Mouse (Mus musculus): Measurements from ENCODE around the gene Nckap5. TPM values are rescaled to one million over a fixed set of nuclear protein-coding genes. Genes with fewer than 3 reads are reported as not detected.

Nckap5 gene
- polyA plus RNA-seq, 1 experiment, result not detected

DNA sequence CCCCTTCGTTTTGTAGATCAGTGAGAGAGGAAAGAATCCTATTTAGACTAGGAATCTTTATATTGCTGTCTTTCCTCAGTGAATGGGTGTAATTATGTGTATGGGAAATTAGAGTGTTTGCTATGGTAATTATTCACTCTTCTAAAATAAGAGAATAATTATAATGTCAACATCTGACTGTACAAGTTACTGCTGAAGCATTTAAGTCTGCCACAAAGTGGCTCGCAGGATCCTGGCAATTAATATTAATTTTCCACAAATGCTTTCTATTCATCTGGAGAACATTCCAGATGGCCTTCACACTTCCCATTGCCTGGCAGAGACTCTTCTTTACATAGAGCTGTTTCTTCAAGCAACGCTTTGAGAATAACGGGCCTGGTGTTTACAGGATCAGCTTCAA lies 439.4 kb downstream of the Nckap5 start:
- Histone ChIP-seq H3K4me3 (ENCODE audit: insufficient read depth, low read depth, low read length) (no peak overlapping the region), H3K27ac (ENCODE audit: insufficient read depth, low read depth, low read length) (no peak overlapping the region), H3K4me1 (ENCODE audit: control insufficient read depth, insufficient read depth, low read length) (no peaks in the 10 kb centered on the region)
- no peak for TF ChIP-seq CTCF (IDR thresholded peaks at IDR 0.05; ENCODE audit: insufficient read depth, low read depth, low read length)
- TF ChIP-seq POLR2A (IDR thresholded peaks at IDR 0.05; ENCODE audit: insufficient read depth, low read depth, low read length), result no peak
- WGBS, result 19% methylated on average over 4 of the region's 4 CpGs

DNA sequence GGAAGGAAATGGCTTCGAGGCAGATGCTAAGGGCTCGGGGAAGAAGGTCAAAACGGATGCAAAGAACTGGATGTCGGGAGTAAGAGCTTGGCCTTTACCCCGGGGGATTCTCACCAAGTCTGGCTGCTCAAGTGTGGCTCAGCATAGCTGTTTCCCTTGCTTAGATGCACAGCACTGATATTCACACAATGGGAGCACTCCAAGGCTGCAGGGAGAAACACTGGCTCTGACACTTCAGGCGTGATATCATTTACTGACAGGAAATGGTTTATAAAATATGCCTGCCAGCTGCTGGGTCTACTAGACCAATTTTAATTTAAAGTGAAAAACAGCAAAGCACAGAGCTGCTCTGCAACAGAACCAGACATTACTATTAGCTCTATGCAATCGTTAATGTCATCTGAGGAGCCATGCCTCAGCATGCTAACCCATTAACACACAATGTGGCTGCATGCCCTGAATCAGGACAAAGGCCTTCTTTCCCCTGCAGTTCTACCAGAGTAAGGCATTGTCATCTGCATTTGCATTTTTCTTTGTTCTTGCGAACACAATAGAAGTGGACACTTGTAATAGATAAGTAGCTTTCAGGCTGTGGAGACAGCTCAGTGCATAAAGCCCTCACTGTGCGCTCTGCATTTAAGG lies 453.1 kb downstream of the Nckap5 start:
- Histone ChIP-seq H3K4me3 (ENCODE audit: insufficient read depth, low read depth, low read length) (no peak overlapping the region), H3K27ac (ENCODE audit: insufficient read depth, low read depth, low read length) (no peak overlapping the region)
- WGBS, result 78% methylated on average over 9 of the region's 9 CpGs

DNA sequence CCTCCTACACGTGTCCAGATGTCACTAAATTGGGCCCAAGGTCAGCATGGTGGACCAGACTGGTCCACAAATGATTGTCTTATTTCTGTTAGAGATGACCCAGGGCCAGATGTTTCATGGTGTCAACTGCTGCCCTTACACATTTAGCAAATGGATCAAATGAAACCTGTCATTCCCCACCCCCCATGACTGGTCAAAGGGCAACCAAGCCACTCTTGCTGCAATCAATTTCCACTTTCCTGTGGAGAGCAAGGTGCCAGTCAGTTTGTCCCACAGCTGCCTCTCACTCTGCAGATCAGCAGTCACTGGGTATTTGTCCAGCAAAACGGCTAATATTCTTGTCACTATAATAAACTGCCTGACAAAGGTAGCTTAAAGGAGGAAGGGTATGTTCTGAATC lies 463.9 kb downstream of the Nckap5 start:
- Histone ChIP-seq H3K27ac (ENCODE audit: insufficient read depth, low read depth, low read length) (no peak overlapping the region), H3K4me1 (ENCODE audit: control insufficient read depth, insufficient read depth, low read length) (no peaks in the 10 kb centered on the region), H3K4me3 (ENCODE audit: insufficient read depth, low read depth, low read length) (no peak overlapping the region)
- TF ChIP-seq CTCF (IDR thresholded peaks at IDR 0.05; ENCODE audit: insufficient read depth, low read depth, low read length) (no peak), POLR2A (IDR thresholded peaks at IDR 0.05; ENCODE audit: insufficient read depth, low read depth, low read length) (no peak)
- WGBS, result 78% methylated on average over 2 of the region's 2 CpGs

More for the DNA sequence above, 453.1 kb downstream of the Nckap5 start:
- TF ChIP-seq POLR2A (IDR thresholded peaks at IDR 0.05; ENCODE audit: insufficient read depth, low read depth, low read length) (no peak), CTCF (IDR thresholded peaks at IDR 0.05; ENCODE audit: insufficient read depth, low read depth, low read length) (no peak)
- no peaks in the 10 kb centered on the region for H3K4me1 ChIP-seq (ENCODE audit: control insufficient read depth, insufficient read depth, low read length)

DNA sequence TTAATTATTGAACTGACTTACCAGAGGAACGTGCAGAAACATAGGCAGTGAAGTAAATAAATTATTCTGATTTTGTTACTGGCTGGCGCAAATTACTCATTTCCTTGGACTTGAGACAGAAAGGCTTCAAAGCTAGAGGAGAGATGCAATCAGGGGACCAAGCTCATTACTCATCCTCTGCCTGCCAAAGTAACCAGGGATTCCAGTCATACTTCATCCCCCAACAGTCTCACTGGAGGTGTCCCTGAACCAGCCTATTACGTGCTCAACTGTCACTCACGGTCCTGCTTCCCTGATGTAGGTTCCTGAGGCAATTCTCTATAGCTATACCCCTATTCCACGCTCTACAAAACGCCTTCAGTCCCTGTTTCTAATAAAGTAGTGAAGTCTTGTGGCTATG lies 466.0 kb downstream of the Nckap5 start:
- Histone ChIP-seq H3K4me1 (ENCODE audit: control insufficient read depth, insufficient read depth, low read length) (no peaks in the 10 kb centered on the region), H3K4me3 (ENCODE audit: insufficient read depth, low read depth, low read length) (no peak overlapping the region), H3K27ac (ENCODE audit: insufficient read depth, low read depth, low read length) (no peak overlapping the region)
- WGBS, result 74% methylated on average over 6 of the region's 6 CpGs
- no peak for TF ChIP-seq POLR2A (IDR thresholded peaks at IDR 0.05; ENCODE audit: insufficient read depth, low read depth, low read length)
- TF ChIP-seq CTCF (IDR thresholded peaks at IDR 0.05; ENCODE audit: insufficient read depth, low read depth, low read length), result no peak

DNA sequence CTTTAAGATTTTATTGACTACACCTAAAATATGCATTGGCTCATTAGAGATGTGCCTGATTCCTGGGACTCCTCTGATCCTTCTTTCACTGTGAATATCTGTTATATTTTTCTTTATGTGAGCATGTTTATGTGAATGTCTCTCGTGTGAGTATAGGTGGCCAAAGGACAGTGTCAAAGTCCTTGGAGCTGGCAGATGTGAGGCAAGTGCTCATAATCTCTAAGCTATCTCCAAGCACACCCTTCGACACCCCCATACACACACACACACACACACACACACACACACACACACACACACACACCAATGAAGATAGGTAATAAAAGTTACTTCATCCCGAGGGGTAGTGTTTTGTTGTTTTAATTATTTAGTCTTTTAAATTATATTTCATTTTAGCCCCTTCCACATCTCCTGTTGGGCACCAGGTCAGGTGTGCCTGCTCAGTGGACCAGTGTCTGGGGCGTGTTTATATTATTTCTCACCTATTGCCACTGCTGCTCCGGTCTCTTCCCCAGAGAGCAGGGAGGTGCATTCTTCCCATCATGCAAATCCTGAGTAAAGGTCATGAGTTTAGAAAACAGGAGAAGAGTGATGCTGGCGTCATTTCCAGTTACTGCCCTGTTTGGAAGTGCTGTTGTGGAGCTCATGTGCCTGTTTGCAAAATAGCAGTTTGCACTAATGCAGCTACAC lies 469.9 kb downstream of the Nckap5 start:
- no peaks in the 10 kb centered on the region for H3K4me1 ChIP-seq (ENCODE audit: control insufficient read depth, insufficient read depth, low read length)
- 93% methylated on average over 6 of the region's 6 CpGs for WGBS
- H3K27ac ChIP-seq (ENCODE audit: insufficient read depth, low read depth, low read length), result no peak overlapping the region
- no peak overlapping the region for H3K4me3 ChIP-seq (ENCODE audit: insufficient read depth, low read depth, low read length)
- no peak for TF ChIP-seq POLR2A (IDR thresholded peaks at IDR 0.05; ENCODE audit: insufficient read depth, low read depth, low read length)
- no peak for TF ChIP-seq CTCF (IDR thresholded peaks at IDR 0.05; ENCODE audit: insufficient read depth, low read depth, low read length)

DNA sequence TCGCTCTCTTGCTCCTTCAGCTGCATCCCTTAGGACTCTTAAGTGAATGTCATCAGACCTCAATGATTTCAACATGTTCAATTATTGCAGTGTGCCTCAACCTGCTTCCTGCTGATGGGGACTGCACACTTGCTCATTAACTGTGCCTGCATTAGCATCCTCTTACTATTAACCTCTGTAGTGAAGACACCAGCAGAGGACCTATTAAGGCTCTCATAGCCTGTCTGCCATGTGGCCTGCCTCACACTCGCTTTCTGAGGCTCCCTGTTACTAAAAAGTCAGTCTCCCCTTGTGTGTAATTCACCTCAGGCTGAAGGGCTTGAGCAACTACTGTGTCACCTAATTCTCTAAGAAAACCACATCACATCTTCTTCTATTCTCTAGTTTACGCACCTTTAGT lies 470.5 kb downstream of the Nckap5 start:
- H3K4me3 ChIP-seq (ENCODE audit: insufficient read depth, low read depth, low read length), result no peak overlapping the region
- WGBS, result 97% methylated on average over 3 of the region's 3 CpGs
- no peak overlapping the region for H3K27ac ChIP-seq (ENCODE audit: insufficient read depth, low read depth, low read length)
- no peaks in the 10 kb centered on the region for H3K4me1 ChIP-seq (ENCODE audit: control insufficient read depth, insufficient read depth, low read length)
- TF ChIP-seq POLR2A (IDR thresholded peaks at IDR 0.05; ENCODE audit: insufficient read depth, low read depth, low read length) (no peak), CTCF (IDR thresholded peaks at IDR 0.05; ENCODE audit: insufficient read depth, low read depth, low read length) (no peak)

DNA sequence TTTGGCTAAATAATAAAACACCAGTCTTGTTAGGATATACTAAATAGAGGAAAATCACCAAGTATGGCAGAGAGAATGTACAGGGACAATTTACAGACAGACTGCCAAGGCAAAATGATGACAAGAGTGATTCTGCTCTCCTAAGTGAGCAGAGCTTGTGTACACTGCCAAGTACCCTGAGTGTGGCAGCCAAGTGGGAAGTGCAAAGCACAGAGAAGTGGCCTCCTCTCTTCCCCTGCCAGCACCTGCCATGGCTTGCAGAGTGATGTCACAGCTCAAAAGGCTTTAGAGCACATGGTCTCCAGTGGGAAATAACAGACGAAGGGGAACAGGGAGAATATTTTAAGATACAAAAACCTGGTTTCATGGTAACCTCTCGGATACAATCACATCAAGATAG lies 488.8 kb downstream of the Nckap5 start:
- no peaks in the 10 kb centered on the region for H3K4me1 ChIP-seq (ENCODE audit: control insufficient read depth, insufficient read depth, low read length)
- 86% methylated on average over 2 of the region's 2 CpGs for WGBS
- no peak overlapping the region for H3K4me3 ChIP-seq (ENCODE audit: insufficient read depth, low read depth, low read length)
- no peak overlapping the region for H3K27ac ChIP-seq (ENCODE audit: insufficient read depth, low read depth, low read length)
- no peak for TF ChIP-seq POLR2A (IDR thresholded peaks at IDR 0.05; ENCODE audit: insufficient read depth, low read depth, low read length)
- no peak for TF ChIP-seq CTCF (IDR thresholded peaks at IDR 0.05; ENCODE audit: insufficient read depth, low read depth, low read length)

DNA sequence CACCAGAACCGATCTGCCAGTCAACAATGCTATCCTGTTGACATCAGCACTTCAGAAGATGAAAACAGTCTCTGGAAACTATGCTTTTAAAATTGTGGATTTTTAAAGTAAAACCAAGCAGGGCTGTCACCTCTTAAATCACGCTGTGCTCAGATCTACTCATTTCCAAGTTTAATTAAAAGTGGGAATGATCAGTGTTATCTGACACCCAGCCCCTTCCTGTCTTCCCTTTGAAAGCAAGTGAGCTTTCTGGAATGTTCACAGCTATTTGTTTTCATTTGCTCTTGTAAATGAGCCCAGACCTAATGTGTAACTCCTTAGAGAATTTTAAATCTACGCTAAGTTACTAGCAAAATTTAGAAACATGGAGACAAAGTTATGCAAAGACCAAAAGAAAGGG lies 491.3 kb downstream of the Nckap5 start:
- no peak for TF ChIP-seq CTCF (IDR thresholded peaks at IDR 0.05; ENCODE audit: insufficient read depth, low read depth, low read length)
- no peak for TF ChIP-seq POLR2A (IDR thresholded peaks at IDR 0.05; ENCODE audit: insufficient read depth, low read depth, low read length)
- Histone ChIP-seq H3K4me1 (ENCODE audit: control insufficient read depth, insufficient read depth, low read length) (no peaks in the 10 kb centered on the region), H3K4me3 (ENCODE audit: insufficient read depth, low read depth, low read length) (no peak overlapping the region), H3K27ac (ENCODE audit: insufficient read depth, low read depth, low read length) (no peak overlapping the region)
- 81% methylated on average over 3 of the region's 3 CpGs for WGBS

DNA sequence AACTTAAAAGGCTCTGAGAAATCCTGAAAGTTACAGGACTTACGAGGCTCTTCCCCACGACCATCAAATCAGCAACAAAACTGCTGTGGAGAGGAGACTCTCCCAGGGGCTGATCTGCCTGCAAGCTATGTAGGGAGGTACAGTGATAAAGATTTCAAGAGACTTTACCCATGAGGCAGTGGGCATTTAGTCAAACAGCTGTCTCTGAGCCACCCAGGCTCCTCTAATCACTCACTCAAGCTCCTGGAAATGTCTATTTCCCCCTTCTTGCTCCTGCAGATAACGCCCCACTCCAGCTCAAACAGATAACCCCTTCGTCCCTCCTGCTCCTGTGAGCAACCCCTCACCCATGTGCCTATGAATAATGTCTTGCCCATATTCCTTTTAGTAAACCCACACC lies 496.4 kb downstream of the Nckap5 start:
- Histone ChIP-seq H3K4me3 (ENCODE audit: insufficient read depth, low read depth, low read length) (no peak overlapping the region), H3K4me1 (ENCODE audit: control insufficient read depth, insufficient read depth, low read length) (no peaks in the 10 kb centered on the region), H3K27ac (ENCODE audit: insufficient read depth, low read depth, low read length) (no peak overlapping the region)
- TF ChIP-seq CTCF (IDR thresholded peaks at IDR 0.05; ENCODE audit: insufficient read depth, low read depth, low read length) (no peak), POLR2A (IDR thresholded peaks at IDR 0.05; ENCODE audit: insufficient read depth, low read depth, low read length) (no peak)
- WGBS, result 97% methylated on average over 4 of the region's 4 CpGs
